Mouse (Mus musculus): Measurements from ENCODE around the gene Rnf220. TPM values are rescaled to one million over a fixed set of nuclear protein-coding genes. Genes with fewer than 3 reads are reported as not detected.

Gene Rnf220
- polyA plus RNA-seq, 1 experiment from 2014 or later, result 49.2 TPM

- H3K27me3 ChIP-seq, result no peaks in the 10 kb centered on the region
- POLR2A ChIA-PET, result no interaction called here
- DNase-seq (ENCODE audit: low read depth, low spot score) (no peak), ATAC-seq (no peak)
- in situ Hi-C loops (cut with MboI; ENCODE audit: low pct_unique_long_range_greater_than_20kb), result no loop called here
- TF ChIP-seq CTCF (IDR thresholded peaks at IDR 0.05), result no peak
- CTCF ChIA-PET, result no interaction called here
Observed at GRCm38 (mm10) chr4:117374078-117374540, 122.7 kb downstream of the Rnf220 start.

- in situ Hi-C loops (cut with MboI; ENCODE audit: low pct_unique_long_range_greater_than_20kb), result no loop called here
- H3K27me3 ChIP-seq, result no peaks in the 10 kb centered on the region
- ATAC-seq (no peak), DNase-seq (ENCODE audit: low read depth, low spot score) (no peak)
- ChIA-PET CTCF (no interaction called here), POLR2A (no interaction called here)
- TF ChIP-seq CTCF (IDR thresholded peaks at IDR 0.05), result no peak
Observed at GRCm38 (mm10) chr4:117373324-117374077, 123.4 kb downstream of the Rnf220 start.

- DNase-seq (ENCODE audit: low read depth, low spot score) (no peak), ATAC-seq (no peak)
- no peaks in the 10 kb centered on the region for H3K27me3 ChIP-seq
- POLR2A ChIA-PET, result no interaction called here
- TF ChIP-seq CTCF (IDR thresholded peaks at IDR 0.05), result no peak
- CTCF ChIA-PET, result no interaction called here
- in situ Hi-C loops (cut with MboI; ENCODE audit: low pct_unique_long_range_greater_than_20kb), result no loop called here
Observed at GRCm38 (mm10) chr4:117371896-117372295, 125.0 kb downstream of the Rnf220 start.

GRCm38 (mm10) chr4:117370354-117370753 lies 126.5 kb downstream of the Rnf220 start:
- no peak for ATAC-seq
- CTCF ChIA-PET, result no interaction called here
- H3K27me3 ChIP-seq, result no peaks in the 10 kb centered on the region
- TF ChIP-seq CTCF (IDR thresholded peaks at IDR 0.05), result no peak
- no peak for DNase-seq (ENCODE audit: low read depth, low spot score)
- in situ Hi-C loops (cut with MboI; ENCODE audit: low pct_unique_long_range_greater_than_20kb), result no loop called here
- POLR2A ChIA-PET, result no interaction called here

GRCm38 (mm10) chr4:117369571-117369970 lies 127.3 kb downstream of the Rnf220 start:
- in situ Hi-C loops (cut with MboI; ENCODE audit: low pct_unique_long_range_greater_than_20kb), result no loop called here
- no peaks in the 10 kb centered on the region for H3K27me3 ChIP-seq
- ChIA-PET POLR2A (no interaction called here), CTCF (no interaction called here)
- TF ChIP-seq CTCF (IDR thresholded peaks at IDR 0.05), result no peak
- DNase-seq (ENCODE audit: low read depth, low spot score) (no peak), ATAC-seq (no peak)

- ChIA-PET POLR2A (no interaction called here), CTCF (no interaction called here)
- H3K27me3 ChIP-seq, result no peaks in the 10 kb centered on the region
- DNase-seq (ENCODE audit: low read depth, low spot score) (no peak), ATAC-seq (no peak)
- in situ Hi-C loops (cut with MboI; ENCODE audit: low pct_unique_long_range_greater_than_20kb), result no loop called here
- no peak for TF ChIP-seq CTCF (IDR thresholded peaks at IDR 0.05)
Observed at GRCm38 (mm10) chr4:117367365-117367764, 129.5 kb downstream of the Rnf220 start.

- no peak for DNase-seq (ENCODE audit: low read depth, low spot score)
Observed at GRCm38 (mm10) chr4:117362085-117362484, 134.8 kb downstream of the Rnf220 start.

GRCm38 (mm10) chr4:117361558-117361873 lies 135.3 kb downstream of the Rnf220 start:
- POLR2A ChIA-PET, result no interaction called here
- no peak for ATAC-seq
- TF ChIP-seq CTCF (IDR thresholded peaks at IDR 0.05), result no peak
- CTCF ChIA-PET, result no interaction called here
- DNase-seq (ENCODE audit: low read depth, low spot score), result no peak
- in situ Hi-C loops (cut with MboI; ENCODE audit: low pct_unique_long_range_greater_than_20kb), result no loop called here
- peaks cover 3% of the 10 kb centered on the region for H3K27me3 ChIP-seq

More at GRCm38 (mm10) chr4:117362085-117362484, 134.8 kb downstream of the Rnf220 start:
- ChIA-PET CTCF (no interaction called here), POLR2A (no interaction called here)
- in situ Hi-C loops (cut with MboI; ENCODE audit: low pct_unique_long_range_greater_than_20kb), result no loop called here
- peaks cover 3% of the 10 kb centered on the region for H3K27me3 ChIP-seq
- ATAC-seq, result no peak
- no peak for TF ChIP-seq CTCF (IDR thresholded peaks at IDR 0.05)

- POLR2A ChIA-PET, result no interaction called here
Observed at GRCm38 (mm10) chr4:117360713-117361557, 135.9 kb downstream of the Rnf220 start.

GRCm38 (mm10) chr4:117359803-117360382 lies 137.0 kb downstream of the Rnf220 start:
- ChIA-PET CTCF (interaction anchor here (1.2 kb wide), 1 partner anchor 12 kb away, joined by 3 read pairs; no protein-coding TSS in a partner anchor), POLR2A (no interaction called here)
- in situ Hi-C loops (cut with MboI; ENCODE audit: low pct_unique_long_range_greater_than_20kb), result no loop called here
- no peak for ATAC-seq
- peaks cover 3% of the 10 kb centered on the region for H3K27me3 ChIP-seq
- no peak for DNase-seq (ENCODE audit: low read depth, low spot score)
- TF ChIP-seq CTCF (IDR thresholded peaks at IDR 0.05), result no peak

More at GRCm38 (mm10) chr4:117360713-117361557, 135.9 kb downstream of the Rnf220 start:
- TF ChIP-seq CTCF (IDR thresholded peaks at IDR 0.05), result no peak
- ATAC-seq (no peak), DNase-seq (ENCODE audit: low read depth, low spot score) (no peak)
- CTCF ChIA-PET, result interaction anchor here (1.2 kb wide), 1 partner anchor 14 kb away, joined by 3 read pairs; no protein-coding TSS in a partner anchor
- in situ Hi-C loops (cut with MboI; ENCODE audit: low pct_unique_long_range_greater_than_20kb), result no loop called here
- peaks cover 3% of the 10 kb centered on the region for H3K27me3 ChIP-seq

- CTCF ChIA-PET, result no interaction called here
- peaks cover 3% of the 10 kb centered on the region for H3K27me3 ChIP-seq
- in situ Hi-C loops (cut with MboI; ENCODE audit: low pct_unique_long_range_greater_than_20kb), result no loop called here
- no peak for DNase-seq (ENCODE audit: low read depth, low spot score)
- TF ChIP-seq CTCF (IDR thresholded peaks at IDR 0.05), result no peak
- POLR2A ChIA-PET, result no interaction called here
- ATAC-seq, result no peak
Observed at GRCm38 (mm10) chr4:117357917-117358316, 138.9 kb downstream of the Rnf220 start.
